Mouse (Mus musculus): ENCODE results near the gene Ap4s1. TPM values are rescaled to one million over a fixed set of nuclear protein-coding genes. Genes with fewer than 3 reads are reported as not detected.
"Not testable (repeated sequence)": the region's sequence is repeated elsewhere in the genome, so short reads cannot be mapped to it uniquely, and the experiment has no call there.

Ap4s1 gene
- 55.7 and 58.4 TPM in 2 replicates for polyA plus RNA-seq (2015; fragmentation: Nextera tagmentation; extraction: Ambion mirVana)

- Histone ChIP-seq H3K36me3 (ENCODE audit: control insufficient read depth, insufficient read depth, low read length) (no peaks in the 10 kb centered on the region), H3K4me2 (ENCODE audit: low read length) (peak within 1 kb of the TSS; percentile 73), H3K27ac (ENCODE audit: low read depth, low read length) (peak within 1 kb of the TSS; percentile 100), H3K9ac (ENCODE audit: low read depth, low read length) (peak within 1 kb of the TSS; percentile 86), H3K4me1 (ENCODE audit: control insufficient read depth, insufficient read depth, low read depth, low read length) (peaks cover 9% of the 10 kb centered on the region), H3K4me3 (ENCODE audit: low read length) (peak within 1 kb of the TSS; percentile 63), H3K27me3 (replicated peaks; ENCODE audit: control insufficient read depth, insufficient read depth, low read length) (no peaks in the 10 kb centered on the region), H3K9me3 (ENCODE audit: control insufficient read depth, low read length) (no peaks in the 10 kb centered on the region)
- 1% methylated on average over 74 of the region's 108 CpGs for WGBS
- ATAC-seq, result peak; percentile 80
Measured at GRCm38 (mm10) chr12:51690893-51691844, at the start of gene Ap4s1. Gene Ap4s1, plus strand, starts transcription at chr12:51691033.

- peaks cover under 1% of the 10 kb centered on the region; the same call in 1 of the 2 replicates for H3K36me3 ChIP-seq (ENCODE audit: control insufficient read depth, insufficient read depth, low read length)
- no peak for ATAC-seq
- WGBS, result 75% methylated on average over 6 of the region's 6 CpGs
Measured at GRCm38 (mm10) chr12:51641871-51642270, 49.0 kb upstream of the Ap4s1 start.

GRCm38 (mm10) chr12:51649401-51649800 is 41.4 kb upstream of the Ap4s1 start:
- not testable (repeated sequence) for H3K9me3 ChIP-seq (ENCODE audit: control insufficient read depth, low read length); ATAC-seq; H3K4me3 ChIP-seq (ENCODE audit: low read length); H3K9ac ChIP-seq (ENCODE audit: low read depth, low read length); H3K27me3 ChIP-seq (replicated peaks; ENCODE audit: control insufficient read depth, insufficient read depth, low read length); H3K4me2 ChIP-seq (ENCODE audit: low read length); H3K27ac ChIP-seq (ENCODE audit: low read depth, low read length); H3K4me1 ChIP-seq (ENCODE audit: control insufficient read depth, insufficient read depth, low read depth, low read length); H3K36me3 ChIP-seq (ENCODE audit: control insufficient read depth, insufficient read depth, low read length)

More at GRCm38 (mm10) chr12:51641871-51642270, 49.0 kb upstream of the Ap4s1 start:
- Histone ChIP-seq H3K4me2 (ENCODE audit: low read length) (no peak overlapping the region), H3K9me3 (ENCODE audit: control insufficient read depth, low read length) (no peaks in the 10 kb centered on the region), H3K9ac (ENCODE audit: low read depth, low read length) (no peak overlapping the region), H3K4me1 (ENCODE audit: control insufficient read depth, insufficient read depth, low read depth, low read length) (no peaks in the 10 kb centered on the region), H3K27ac (ENCODE audit: low read depth, low read length) (no peak overlapping the region), H3K4me3 (ENCODE audit: low read length) (no peak overlapping the region), H3K27me3 (replicated peaks; ENCODE audit: control insufficient read depth, insufficient read depth, low read length) (no peaks in the 10 kb centered on the region)

- H3K4me2 ChIP-seq (ENCODE audit: low read length), result no peak overlapping the region
- H3K4me1 ChIP-seq (ENCODE audit: control insufficient read depth, insufficient read depth, low read depth, low read length), result no peaks in the 10 kb centered on the region
- H3K9me3 ChIP-seq (ENCODE audit: control insufficient read depth, low read length), result no peaks in the 10 kb centered on the region
- 0 out of 2 replicates have a peak, but pooled peaks cover 2% of the 10 kb centered on the region for H3K36me3 ChIP-seq (ENCODE audit: control insufficient read depth, insufficient read depth, low read length)
- H3K4me3 ChIP-seq (ENCODE audit: low read length), result no peak overlapping the region
- 79% methylated on average over 1 of the region's 1 CpGs for WGBS
- H3K27me3 ChIP-seq (replicated peaks; ENCODE audit: control insufficient read depth, insufficient read depth, low read length), result no peaks in the 10 kb centered on the region
- H3K9ac ChIP-seq (ENCODE audit: low read depth, low read length), result no peak overlapping the region
- H3K27ac ChIP-seq (ENCODE audit: low read depth, low read length), result no peak overlapping the region
- no peak for ATAC-seq
Measured at GRCm38 (mm10) chr12:51655944-51656465, 34.8 kb upstream of the Ap4s1 start.

GRCm38 (mm10) chr12:51663011-51663410 is 27.8 kb upstream of the Ap4s1 start:
- no peaks in the 10 kb centered on the region for H3K36me3 ChIP-seq (ENCODE audit: control insufficient read depth, insufficient read depth, low read length)
- H3K27ac ChIP-seq (ENCODE audit: low read depth, low read length), result no peak overlapping the region
- H3K27me3 ChIP-seq (replicated peaks; ENCODE audit: control insufficient read depth, insufficient read depth, low read length), result no peaks in the 10 kb centered on the region
- no peak for ATAC-seq
- no peak overlapping the region for H3K4me2 ChIP-seq (ENCODE audit: low read length)
- no peaks in the 10 kb centered on the region for H3K9me3 ChIP-seq (ENCODE audit: control insufficient read depth, low read length)
- H3K4me3 ChIP-seq (ENCODE audit: low read length), result no peak overlapping the region
- 0 out of 2 replicates have a peak, but pooled peaks cover 2% of the 10 kb centered on the region for H3K4me1 ChIP-seq (ENCODE audit: control insufficient read depth, insufficient read depth, low read depth, low read length)
- no peak overlapping the region for H3K9ac ChIP-seq (ENCODE audit: low read depth, low read length)

- Histone ChIP-seq H3K4me1 (ENCODE audit: control insufficient read depth, insufficient read depth, low read depth, low read length) (0 out of 2 replicates have a peak, but pooled peaks cover 2% of the 10 kb centered on the region), H3K27ac (ENCODE audit: low read depth, low read length) (no peak overlapping the region), H3K9ac (ENCODE audit: low read depth, low read length) (no peak overlapping the region), H3K4me3 (ENCODE audit: low read length) (no peak overlapping the region), H3K36me3 (ENCODE audit: control insufficient read depth, insufficient read depth, low read length) (no peaks in the 10 kb centered on the region), H3K9me3 (ENCODE audit: control insufficient read depth, low read length) (no peaks in the 10 kb centered on the region), H3K4me2 (ENCODE audit: low read length) (no peak overlapping the region), H3K27me3 (replicated peaks; ENCODE audit: control insufficient read depth, insufficient read depth, low read length) (no peaks in the 10 kb centered on the region)
- no peak for ATAC-seq
Measured at GRCm38 (mm10) chr12:51663908-51664307, 26.9 kb upstream of the Ap4s1 start.

- Histone ChIP-seq H3K27me3 (replicated peaks; ENCODE audit: control insufficient read depth, insufficient read depth, low read length) (no peaks in the 10 kb centered on the region), H3K9me3 (ENCODE audit: control insufficient read depth, low read length) (no peaks in the 10 kb centered on the region), H3K4me1 (ENCODE audit: control insufficient read depth, insufficient read depth, low read depth, low read length) (0 out of 2 replicates have a peak, but pooled peaks cover 2% of the 10 kb centered on the region), H3K9ac (ENCODE audit: low read depth, low read length) (no peak overlapping the region), H3K4me3 (ENCODE audit: low read length) (no peak overlapping the region), H3K36me3 (ENCODE audit: control insufficient read depth, insufficient read depth, low read length) (no peaks in the 10 kb centered on the region), H3K4me2 (ENCODE audit: low read length) (no peak overlapping the region), H3K27ac (ENCODE audit: low read depth, low read length) (no peak overlapping the region)
- no peak for ATAC-seq
- 77% methylated on average over 4 of the region's 4 CpGs for WGBS
Measured at GRCm38 (mm10) chr12:51666708-51667430, 24.0 kb upstream of the Ap4s1 start.

- 0 out of 2 replicates have a peak, but pooled peaks cover 2% of the 10 kb centered on the region for H3K4me1 ChIP-seq (ENCODE audit: control insufficient read depth, insufficient read depth, low read depth, low read length)
- WGBS, result 30% methylated on average over 5 of the region's 5 CpGs
Measured at GRCm38 (mm10) chr12:51671231-51671891, 19.5 kb upstream of the Ap4s1 start.

More at GRCm38 (mm10) chr12:51671231-51671891, 19.5 kb upstream of the Ap4s1 start:
- no peaks in the 10 kb centered on the region for H3K27me3 ChIP-seq (replicated peaks; ENCODE audit: control insufficient read depth, insufficient read depth, low read length)
- no peaks in the 10 kb centered on the region for H3K36me3 ChIP-seq (ENCODE audit: control insufficient read depth, insufficient read depth, low read length)
- no peak overlapping the region for H3K4me3 ChIP-seq (ENCODE audit: low read length)
- no peak overlapping the region for H3K9ac ChIP-seq (ENCODE audit: low read depth, low read length)
- H3K27ac ChIP-seq (ENCODE audit: low read depth, low read length), result no peak overlapping the region
- ATAC-seq, result no peak
- no peaks in the 10 kb centered on the region for H3K9me3 ChIP-seq (ENCODE audit: control insufficient read depth, low read length)
- no peak overlapping the region for H3K4me2 ChIP-seq (ENCODE audit: low read length)
